Mouse (Mus musculus): Measurements from ENCODE around the gene Hist1h4d. TPM values are rescaled to one million over a fixed set of nuclear protein-coding genes. Genes with fewer than 3 reads are reported as not detected.

The Hist1h4d gene
- polyA plus RNA-seq, 1 experiment from 2014 or later, result 0.36 TPM

GRCm38 (mm10) chr13:23595185-23595584 is 13.8 kb downstream of the Hist1h4d start:
- no peaks in the 10 kb centered on the region for H3K27me3 ChIP-seq
- CTCF ChIA-PET, result no interaction called here
- ATAC-seq, result no peak
- POLR2A ChIA-PET, result no interaction called here
- in situ Hi-C loops (cut with MboI; ENCODE audit: low pct_unique_long_range_greater_than_20kb), result loop anchor here (5.0 kb wide), 2 partner anchors 63 to 163 kb away; partner anchors contain the start of genes Hist1h2af and Hist1h4h
- no peak for DNase-seq (ENCODE audit: low read depth, low spot score)
- no peak for TF ChIP-seq CTCF (IDR thresholded peaks at IDR 0.05)

GRCm38 (mm10) chr13:23595622-23596372 is 14.4 kb downstream of the Hist1h4d start:
- CTCF ChIA-PET, result no interaction called here
- in situ Hi-C loops (cut with MboI; ENCODE audit: low pct_unique_long_range_greater_than_20kb), result loop anchor here (5.0 kb wide), 2 partner anchors 63 to 163 kb away; partner anchors contain the start of genes Hist1h2af and Hist1h4h

GRCm38 (mm10) chr13:23597957-23598356 is 16.6 kb downstream of the Hist1h4d start:
- CTCF ChIA-PET, result interaction anchor here (0.8 to 2.4 kb wide), 9 partner anchors 12 to 169 kb away, joined by 3 to 9 read pairs (median 5); no protein-coding TSS in a partner anchor
- in situ Hi-C loops (cut with MboI; ENCODE audit: low pct_unique_long_range_greater_than_20kb), result loop anchor here (5.0 kb wide), 2 partner anchors 66 to 166 kb away; partner anchors contain the start of genes Hist1h2af and Hist1h4h
- H3K27me3 ChIP-seq, result no peaks in the 10 kb centered on the region
- ATAC-seq (no peak), DNase-seq (ENCODE audit: low read depth, low spot score) (no peak)
- TF ChIP-seq CTCF (IDR thresholded peaks at IDR 0.05), result peak; percentile 90
- POLR2A ChIA-PET, result interaction anchor here (0.8 kb wide), 1 partner anchor 23 kb away, joined by 3 read pairs; no protein-coding TSS in a partner anchor

More at GRCm38 (mm10) chr13:23595622-23596372, 14.4 kb downstream of the Hist1h4d start:
- H3K27me3 ChIP-seq, result no peaks in the 10 kb centered on the region
- TF ChIP-seq CTCF (IDR thresholded peaks at IDR 0.05), result no peak
- ATAC-seq (no peak), DNase-seq (ENCODE audit: low read depth, low spot score) (no peak)
- POLR2A ChIA-PET, result no interaction called here

GRCm38 (mm10) chr13:23603182-23603699 is 21.8 kb downstream of the Hist1h4d start:
- ATAC-seq, result no peak
- in situ Hi-C loops (cut with MboI; ENCODE audit: low pct_unique_long_range_greater_than_20kb), result no loop called here
- no peak for DNase-seq (ENCODE audit: low read depth, low spot score)
- ChIA-PET POLR2A (no interaction called here), CTCF (interaction anchor here (1.4 to 2.4 kb wide), 2 partner anchors 9 to 16 kb away, joined by 3 to 6 read pairs; no protein-coding TSS in a partner anchor)
- TF ChIP-seq CTCF (IDR thresholded peaks at IDR 0.05), result no peak
- H3K27me3 ChIP-seq, result no peaks in the 10 kb centered on the region

GRCm38 (mm10) chr13:23604452-23604851 is 23.1 kb downstream of the Hist1h4d start:
- no peaks in the 10 kb centered on the region for H3K27me3 ChIP-seq
- in situ Hi-C loops (cut with MboI; ENCODE audit: low pct_unique_long_range_greater_than_20kb), result no loop called here
- ChIA-PET CTCF (interaction anchor here (1.5 to 2.4 kb wide), 2 partner anchors 11 to 15 kb away, joined by 4 to 6 read pairs; no protein-coding TSS in a partner anchor), POLR2A (no interaction called here)
- DNase-seq (ENCODE audit: low read depth, low spot score), result no peak
- no peak for ATAC-seq
- TF ChIP-seq CTCF (IDR thresholded peaks at IDR 0.05), result no peak

- no peak for TF ChIP-seq CTCF (IDR thresholded peaks at IDR 0.05)
- H3K27me3 ChIP-seq, result no peaks in the 10 kb centered on the region
- POLR2A ChIA-PET, result interaction anchor here (0.6 to 0.7 kb wide), 2 partner anchors 14 to 22 kb away, joined by 3 read pairs; no protein-coding TSS in a partner anchor
- in situ Hi-C loops (cut with MboI; ENCODE audit: low pct_unique_long_range_greater_than_20kb), result no loop called here
- no peak for ATAC-seq
- CTCF ChIA-PET, result interaction anchor here (1.5 to 2.4 kb wide), 2 partner anchors 11 to 14 kb away, joined by 4 to 6 read pairs; no protein-coding TSS in a partner anchor
- no peak for DNase-seq (ENCODE audit: low read depth, low spot score)
Observed at GRCm38 (mm10) chr13:23605052-23605451, 23.7 kb downstream of the Hist1h4d start.

GRCm38 (mm10) chr13:23609209-23609608 is 27.8 kb downstream of the Hist1h4d start:
- in situ Hi-C loops (cut with MboI; ENCODE audit: low pct_unique_long_range_greater_than_20kb), result no loop called here
- no peak for TF ChIP-seq CTCF (IDR thresholded peaks at IDR 0.05)
- no peaks in the 10 kb centered on the region for H3K27me3 ChIP-seq
- DNase-seq (ENCODE audit: low read depth, low spot score), result no peak
- POLR2A ChIA-PET, result interaction anchor here (2.0 kb wide), 1 partner anchor 11 kb away, joined by 7 read pairs; the partner anchor contains the start of gene Hist1h2be
- ATAC-seq, result no peak
- CTCF ChIA-PET, result interaction anchor here (1.4 to 2.0 kb wide), 3 partner anchors 8 to 11 kb away, joined by 3 to 9 read pairs (median 4); no protein-coding TSS in a partner anchor

- POLR2A ChIA-PET, result interaction anchor here (2.0 kb wide), 1 partner anchor 11 kb away, joined by 7 read pairs; the partner anchor contains the start of gene Hist1h2be
- in situ Hi-C loops (cut with MboI; ENCODE audit: low pct_unique_long_range_greater_than_20kb), result no loop called here
- ATAC-seq (no peak), DNase-seq (ENCODE audit: low read depth, low spot score) (no peak)
- no peaks in the 10 kb centered on the region for H3K27me3 ChIP-seq
- TF ChIP-seq CTCF (IDR thresholded peaks at IDR 0.05), result no peak
- CTCF ChIA-PET, result interaction anchor here (1.4 to 2.0 kb wide), 3 partner anchors 9 to 11 kb away, joined by 3 to 9 read pairs (median 4); no protein-coding TSS in a partner anchor
Observed at GRCm38 (mm10) chr13:23609844-23610243, 28.4 kb downstream of the Hist1h4d start.

- in situ Hi-C loops (cut with MboI; ENCODE audit: low pct_unique_long_range_greater_than_20kb), result no loop called here
- POLR2A ChIA-PET, result interaction anchor here (2.0 kb wide), 1 partner anchor 10 kb away, joined by 7 read pairs; the partner anchor contains the start of gene Hist1h2be
- no peaks in the 10 kb centered on the region for H3K27me3 ChIP-seq
- CTCF ChIA-PET, result interaction anchor here (1.4 to 2.0 kb wide), 3 partner anchors 9 to 12 kb away, joined by 3 to 9 read pairs (median 4); no protein-coding TSS in a partner anchor
- TF ChIP-seq CTCF (IDR thresholded peaks at IDR 0.05), result no peak
- DNase-seq (ENCODE audit: low read depth, low spot score) (no peak), ATAC-seq (no peak)
Observed at GRCm38 (mm10) chr13:23610393-23610792, 29.0 kb downstream of the Hist1h4d start.

- no peak for ATAC-seq
- in situ Hi-C loops (cut with MboI; ENCODE audit: low pct_unique_long_range_greater_than_20kb), result no loop called here
- CTCF ChIA-PET, result no interaction called here
- TF ChIP-seq CTCF (IDR thresholded peaks at IDR 0.05), result no peak
- no peaks in the 10 kb centered on the region for H3K27me3 ChIP-seq
- POLR2A ChIA-PET, result no interaction called here
- no peak for DNase-seq (ENCODE audit: low read depth, low spot score)
Observed at GRCm38 (mm10) chr13:23611638-23612037, 30.2 kb downstream of the Hist1h4d start.
